Mouse (Mus musculus): Measurements from ENCODE around the gene Ddx60.

DNA sequence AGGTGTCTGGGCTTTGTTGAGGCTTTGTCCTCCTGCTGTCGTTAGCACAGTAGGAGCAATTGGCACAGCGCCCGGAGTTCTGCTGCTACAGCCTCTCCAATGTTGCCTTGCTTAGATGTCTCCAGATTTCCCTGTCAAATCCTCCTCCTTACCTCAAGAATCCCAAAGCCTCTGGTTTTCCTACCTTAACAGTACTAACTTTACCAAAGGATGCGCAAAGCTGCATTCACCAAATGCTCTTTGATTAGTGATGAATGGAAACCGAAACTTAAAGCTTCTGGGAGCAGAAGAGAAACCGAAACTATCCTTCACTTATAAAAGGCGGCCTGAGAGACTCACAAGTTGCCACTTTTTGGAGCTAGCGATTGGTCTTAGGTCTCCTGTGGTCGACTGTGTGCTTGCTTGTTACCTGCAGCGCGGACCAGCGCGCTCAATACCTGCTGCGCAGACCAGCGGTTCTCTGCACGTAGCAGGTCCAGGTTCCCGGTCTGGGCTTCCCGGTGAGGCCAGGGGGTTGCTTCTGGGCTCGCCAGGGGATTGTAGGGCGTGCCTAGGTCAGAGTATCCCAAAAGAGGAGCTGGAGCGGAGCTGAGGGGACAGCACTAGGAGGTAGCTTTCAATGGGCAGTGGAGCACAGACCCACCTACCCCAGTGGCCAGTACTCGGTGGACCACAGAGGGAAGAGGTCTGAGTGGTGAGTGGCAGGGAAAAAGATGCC, at the start of gene Ddx60:
- TF ChIP-seq CTCF (IDR thresholded peaks at IDR 0.05; ENCODE audit: low read depth), result no peak
- no peak for TF ChIP-seq EP300 (optimal IDR thresholded peaks at IDR 0.05)

Data from stomach, postnatal 0 days (tissue).